Mouse (Mus musculus): ENCODE results near the gene Olfr70.

GRCm38 (mm10) chr4:43727718-43728575 is 27.3 kb upstream of the Olfr70 start:
- TF ChIP-seq POLR2A (IDR thresholded peaks at IDR 0.05; ENCODE audit: extremely low read depth, insufficient read depth, low read length): no peak
- no peak for TF ChIP-seq CTCF (IDR thresholded peaks at IDR 0.05; ENCODE audit: extremely low read depth, insufficient read depth, low read length)

Measured in cortical plate, adult 2 months (tissue).